Mouse (Mus musculus): Measurements from ENCODE around the gene Gsta2.

- TF ChIP-seq GATA1 (IDR thresholded peaks at IDR 0.05; ENCODE audit: low read length) (no peak), TAL1 (IDR thresholded peaks at IDR 0.05; ENCODE audit: low read length) (no peak)
Observed at GRCm38 (mm10) chr9:78375486-78375885, 19.9 kb upstream of the Gsta2 start.

Data from erythroblast, embryonic 14.5 days (primary cell).